Mouse (Mus musculus) bone marrow, adult 2 months (tissue): ENCODE results near the gene Gsn.

ENCODE experiments used
- CTCF ChIP-seq: fragments of 200-500 bp; IDR thresholded peaks from 2 replicates; pipeline ENCODE4 v1.5.1; 2011; ENCODE audit warnings: low read length, control low read depth; ENCODE audit not compliant: control insufficient read depth, insufficient read depth
- POLR2A ChIP-seq: fragments of 200-500 bp; IDR thresholded peaks from 2 replicates; pipeline ENCODE4 v1.6.1; 2011; ENCODE audit warnings: low read depth, mild to moderate bottlenecking, control low read depth, low read length, borderline replicate concordance; ENCODE audit not compliant: control insufficient read depth

- no peak for TF ChIP-seq CTCF
- no peak for TF ChIP-seq POLR2A
Observed at GRCm38 (mm10) chr2:35309906-35310493, 53.8 kb downstream of the Gsn start.
